Mouse (Mus musculus) thymus, postnatal 36 days (tissue): ENCODE measurements around the gene Pard3b.

ENCODE experiments used
- DNase-seq, 2 experiments: peaks; one replicate each; pipeline ENCODE4 v3.0.0; 2022; ENCODE audit warnings: mixed read lengths in 2 of 2

Pard3b gene

DNA sequence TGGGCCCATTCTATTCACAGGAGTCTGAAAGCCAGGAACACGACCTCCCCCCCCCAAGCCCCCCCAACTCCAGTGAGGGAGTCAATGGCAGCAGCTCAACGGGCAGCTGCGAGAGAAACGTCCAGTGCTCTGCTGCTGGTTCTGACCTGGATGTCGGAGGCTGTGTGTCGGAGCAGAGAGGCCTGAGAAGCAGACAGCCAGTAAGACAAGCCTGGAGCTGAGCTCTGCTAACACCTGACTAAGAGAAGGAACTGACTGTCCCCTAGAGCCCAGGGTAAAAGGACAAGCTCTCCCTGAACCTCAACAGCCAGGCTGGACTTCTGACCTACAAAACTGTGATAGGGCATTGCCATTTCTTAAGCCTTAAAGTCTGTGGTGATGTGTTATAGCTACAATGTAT lies 1015.8 kb downstream of the Pard3b start:
- no peak for DNase-seq

GRCm38 (mm10) chr1:62664960-62665645 lies 1026.5 kb downstream of the Pard3b start:
- no peak for DNase-seq

DNA sequence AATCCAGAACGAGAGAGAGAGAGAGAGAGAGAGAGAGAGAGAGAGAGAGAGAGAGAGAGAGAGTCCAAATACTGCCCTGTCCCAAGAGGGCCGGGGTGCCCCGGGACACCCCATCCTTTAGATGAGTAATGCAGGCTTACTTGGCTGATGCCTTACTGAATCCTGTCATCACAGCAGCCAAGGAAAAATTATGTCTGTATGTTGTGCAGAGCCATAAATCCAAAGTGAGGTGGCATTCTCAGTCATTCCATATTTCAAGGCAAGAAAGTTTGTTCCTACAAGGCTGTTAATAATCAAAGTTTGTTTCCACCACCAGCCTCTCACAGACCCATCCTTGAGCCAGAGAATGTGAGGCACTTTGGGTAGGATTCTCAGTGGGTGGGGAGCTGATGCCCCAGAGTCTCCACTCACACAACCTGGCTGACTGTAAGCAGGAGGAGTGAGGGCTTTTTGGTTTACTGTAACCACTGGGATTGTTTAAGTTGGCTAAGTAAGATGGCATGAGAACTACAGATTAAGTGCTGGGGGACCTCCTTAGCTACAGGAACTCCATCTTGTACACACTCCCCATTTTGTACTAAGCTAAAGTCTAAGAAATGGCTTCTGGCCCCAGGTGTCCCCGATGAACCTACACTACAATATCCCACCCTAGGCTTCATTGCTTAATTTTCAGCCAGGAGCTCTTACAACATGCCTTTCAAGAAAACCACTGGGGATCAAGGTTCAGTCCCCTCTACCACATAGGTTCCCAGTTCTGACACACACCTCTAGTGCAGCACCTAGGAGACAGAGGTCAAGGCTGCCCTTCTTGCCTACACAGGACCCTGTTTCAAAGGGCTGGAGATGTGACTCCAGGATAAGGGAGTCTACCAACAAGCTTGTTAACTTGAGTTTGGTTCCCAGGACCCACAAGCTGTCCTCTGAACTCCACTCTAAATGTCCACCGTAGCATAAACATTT lies 1027.4 kb downstream of the Pard3b start:
- DNase-seq: no peak

GRCm38 (mm10) chr1:62666780-62667179 lies 1028.2 kb downstream of the Pard3b start:
- no peak for DNase-seq

DNA sequence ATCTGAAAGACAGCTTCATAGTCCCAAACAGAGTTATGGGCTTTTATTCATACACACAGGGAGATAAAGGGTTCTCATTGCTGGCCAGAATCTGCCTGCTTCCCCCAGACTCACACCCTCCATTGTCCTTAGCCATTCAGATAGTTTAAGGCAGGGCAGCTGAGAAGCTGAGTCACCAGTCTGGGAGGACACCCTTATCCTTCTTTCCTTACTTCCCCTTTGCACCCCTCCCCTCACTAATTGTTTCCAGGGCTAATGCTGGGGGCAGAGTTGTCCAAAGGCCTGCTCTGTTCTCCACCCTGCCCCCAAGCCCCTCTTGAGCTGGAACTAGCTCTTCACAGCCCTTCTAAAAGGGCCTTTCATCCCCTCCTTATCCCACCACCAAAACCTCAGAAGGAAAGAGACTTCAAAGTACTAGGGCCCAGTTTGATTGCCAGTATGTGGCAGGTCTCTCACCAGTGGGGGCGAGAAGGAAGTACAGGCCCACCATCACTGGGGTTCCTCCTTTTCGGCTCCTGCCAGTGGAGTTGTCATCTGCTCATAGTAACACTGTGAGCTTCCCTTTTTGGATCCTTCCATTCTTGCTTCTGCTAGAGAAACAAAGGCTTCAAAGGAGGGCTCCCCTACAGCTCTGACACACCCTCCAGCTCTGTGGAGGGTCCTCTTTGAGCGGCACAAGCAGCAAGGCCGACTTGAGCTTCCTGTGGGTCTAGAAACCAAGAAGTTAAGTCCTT lies 1040.2 kb downstream of the Pard3b start:
- no peak for DNase-seq

- no peak for DNase-seq
Observed at GRCm38 (mm10) chr1:62679466-62679865, 1040.8 kb downstream of the Pard3b start.

DNA sequence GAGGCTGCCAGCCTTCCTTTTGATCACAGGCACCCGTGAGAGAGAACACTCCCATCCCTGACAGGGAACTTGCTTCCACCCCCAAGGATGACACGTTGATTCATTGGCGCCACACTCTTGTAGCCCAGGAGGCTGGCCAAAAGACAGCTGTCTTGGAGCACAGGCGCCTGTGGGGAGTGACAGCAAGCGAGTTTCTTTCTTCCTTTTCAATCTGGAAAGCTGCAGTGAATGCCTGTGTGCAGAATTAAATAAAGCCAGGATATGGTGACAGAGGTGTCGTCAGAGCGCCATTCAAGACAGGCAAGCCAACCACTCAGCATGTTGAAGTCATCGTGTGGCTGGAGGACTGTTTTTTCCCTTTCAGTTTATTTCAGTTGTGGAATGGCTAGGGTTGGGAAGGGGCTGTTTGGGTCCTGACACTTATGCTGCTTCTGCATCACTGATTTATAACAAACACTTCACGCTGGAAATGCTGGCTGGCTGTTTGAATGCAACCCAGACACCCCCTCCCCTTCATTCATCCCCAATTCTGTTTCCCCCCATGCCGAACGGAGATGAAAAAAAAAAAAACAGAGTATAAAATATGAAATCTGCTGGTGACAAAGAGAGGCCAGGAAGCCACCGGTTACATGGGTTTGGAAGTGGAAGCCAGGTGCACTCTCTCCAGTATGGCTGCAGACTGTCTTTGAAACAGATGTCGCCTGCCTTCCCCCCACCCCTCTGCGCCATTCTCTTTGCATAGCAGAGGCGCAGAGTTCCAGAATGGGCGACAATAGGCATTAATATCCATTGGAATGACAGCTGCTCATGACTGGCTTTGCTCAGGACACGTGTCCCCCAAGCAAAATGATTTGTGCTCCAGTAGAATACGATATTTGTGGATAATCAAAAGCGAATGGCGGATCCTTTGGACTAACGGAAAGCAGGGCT lies 1044.1 kb downstream of the Pard3b start:
- DNase-seq: no peak

GRCm38 (mm10) chr1:62683498-62683897 lies 1044.9 kb downstream of the Pard3b start:
- no peak for DNase-seq

- DNase-seq: no peak
Observed at GRCm38 (mm10) chr1:62687511-62687910, 1048.9 kb downstream of the Pard3b start.

DNA sequence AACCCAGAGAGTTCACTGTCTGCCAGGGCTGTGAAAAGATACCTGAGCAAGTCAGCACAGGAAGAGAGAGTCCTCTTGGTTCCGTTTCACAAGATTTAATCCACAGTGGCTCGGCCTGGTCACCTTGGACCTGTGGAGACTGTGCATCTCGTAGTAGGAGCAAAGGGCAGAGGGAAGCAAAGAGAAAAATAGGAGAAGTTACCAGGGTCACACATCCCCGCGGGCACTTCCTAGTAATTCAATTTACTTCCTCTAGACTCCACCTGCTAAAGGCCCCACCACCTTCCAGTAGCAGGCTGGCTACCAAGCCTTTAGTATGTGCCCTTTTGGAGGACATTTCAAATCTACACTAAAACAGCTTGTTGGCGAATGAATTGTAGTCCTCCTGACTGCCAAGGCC lies 1052.6 kb downstream of the Pard3b start:
- no peak for DNase-seq
